Mouse (Mus musculus) monocyte, adult 5-6 weeks (primary cell): ENCODE data around the gene R3hdm2. TPM values are rescaled to one million over a fixed set of nuclear protein-coding genes. Genes with fewer than 3 reads are reported as not detected.

Experiments used
- ATAC-seq: fragments of 153-309, 156-312 bp; replicated peaks from 2 replicates; pipeline ENCODE4 v1.8.0; 2017; ENCODE audit warnings: mild to moderate bottlenecking; ENCODE audit not compliant: low TSS enrichment, insufficient number of reproducible peaks, severe bottlenecking, poor library complexity, low FRiP score
- total RNA-seq: library from RNA; stranded (forward); fragments of 200-1000, 200-491, 200-594 nt; gene quantifications from 3 replicates; pipeline ENCODE4 v1.2.3, GENCODE M21; 2017

The R3hdm2 gene
- total RNA-seq, 1 experiment from 2014 or later = 32.1 TPM

DNA sequence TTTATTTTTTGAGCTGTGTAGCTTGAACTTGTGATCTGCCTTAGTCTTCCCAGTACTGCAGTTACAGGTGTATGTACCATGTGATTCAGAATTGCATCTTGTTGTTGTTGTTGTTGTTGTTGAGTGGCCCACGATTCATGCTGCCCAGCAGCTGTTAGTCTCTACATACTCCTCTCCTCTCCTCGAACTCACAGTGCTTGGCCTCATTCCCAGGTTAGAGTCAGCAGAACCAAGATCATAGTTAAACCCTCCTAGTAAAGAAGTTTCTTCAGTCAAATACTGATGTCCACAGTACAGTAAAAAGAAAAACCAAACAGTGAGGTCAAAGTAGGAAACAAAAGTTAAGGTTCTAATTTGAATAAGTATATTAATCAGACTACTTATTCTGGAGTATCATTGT is 32.6 kb downstream of the R3hdm2 start:
- ATAC-seq = no peak

- no peak for ATAC-seq
These were observed 33.5 kb downstream of the R3hdm2 start for GRCm38 (mm10) chr10:127413585-127413984.

DNA sequence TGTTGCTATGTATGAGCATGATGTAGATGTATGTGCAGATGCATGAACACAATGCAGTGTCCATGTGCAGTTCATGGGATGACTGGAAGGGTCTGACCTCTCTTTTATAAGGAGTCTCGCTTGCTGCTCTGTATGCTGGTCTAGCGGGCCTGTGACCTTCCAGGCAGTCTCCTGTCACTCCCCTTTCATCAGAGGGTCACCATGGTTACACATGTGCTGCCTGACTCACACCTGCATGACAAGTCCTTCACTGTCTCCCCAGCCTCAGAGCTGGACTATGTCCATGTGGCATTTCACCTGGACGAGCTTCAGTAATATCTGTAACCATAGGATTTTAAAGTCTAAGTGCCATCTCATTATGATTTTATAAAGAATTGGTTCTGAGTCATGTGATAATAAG is 34.0 kb downstream of the R3hdm2 start:
- ATAC-seq = no peak

DNA sequence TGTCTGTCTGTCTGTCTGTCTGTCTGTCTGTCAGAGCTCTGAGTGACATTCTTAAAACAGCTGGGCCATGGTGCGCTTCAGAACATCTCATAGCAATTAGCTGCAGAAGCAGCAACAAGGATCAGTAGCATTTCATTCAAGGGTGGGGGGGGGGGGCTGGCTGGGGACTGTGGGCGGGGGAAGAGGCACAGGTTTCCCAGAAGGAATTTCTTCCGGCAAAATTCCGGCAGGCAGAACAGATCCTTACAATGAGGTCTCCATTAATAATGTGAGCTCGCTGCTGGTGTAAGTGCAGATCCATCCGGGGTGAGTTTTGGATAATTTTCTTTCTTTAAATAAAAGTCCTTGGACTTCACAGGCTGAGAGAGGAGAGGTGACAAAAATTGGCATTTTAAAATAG is 40.0 kb downstream of the R3hdm2 start:
- no peak for ATAC-seq

- ATAC-seq = no peak
These were observed 40.7 kb downstream of the R3hdm2 start for GRCm38 (mm10) chr10:127420676-127421353.

- no peak for ATAC-seq
These were observed 41.9 kb downstream of the R3hdm2 start for GRCm38 (mm10) chr10:127422047-127422446.

GRCm38 (mm10) chr10:127425794-127426193 is 45.7 kb downstream of the R3hdm2 start:
- ATAC-seq = 0 out of 2 replicates have a peak, but pooled peaks have one; percentile 27

- no peak for ATAC-seq
These were observed 46.5 kb downstream of the R3hdm2 start for GRCm38 (mm10) chr10:127426670-127427069.

- no peak for ATAC-seq
These were observed 47.0 kb downstream of the R3hdm2 start for GRCm38 (mm10) chr10:127427107-127427506.

DNA sequence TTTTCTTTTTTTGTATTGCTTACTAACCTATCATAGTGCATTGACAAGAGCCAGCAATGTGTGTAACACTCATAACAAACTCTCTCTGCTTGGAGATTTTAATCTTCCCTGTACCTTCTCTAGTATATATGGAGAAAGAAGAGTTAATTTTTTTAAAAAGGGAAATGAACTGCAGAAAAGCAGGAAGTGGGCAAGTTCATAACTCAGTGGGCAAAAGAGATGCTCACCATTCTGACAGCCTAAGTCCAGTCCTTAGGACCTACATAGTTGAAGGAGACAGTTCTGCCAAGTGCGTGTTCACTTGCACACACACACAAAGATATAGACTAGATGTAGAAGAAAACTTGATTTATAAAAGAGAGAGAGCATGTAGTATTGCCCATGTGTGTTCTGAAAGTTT is 47.9 kb downstream of the R3hdm2 start:
- no peak for ATAC-seq

GRCm38 (mm10) chr10:127429538-127429937 is 49.4 kb downstream of the R3hdm2 start:
- no peak for ATAC-seq

- no peak for ATAC-seq
These were observed 52.3 kb downstream of the R3hdm2 start for GRCm38 (mm10) chr10:127432466-127432865.

GRCm38 (mm10) chr10:127437354-127438113 is 57.4 kb downstream of the R3hdm2 start:
- ATAC-seq = no peak

DNA sequence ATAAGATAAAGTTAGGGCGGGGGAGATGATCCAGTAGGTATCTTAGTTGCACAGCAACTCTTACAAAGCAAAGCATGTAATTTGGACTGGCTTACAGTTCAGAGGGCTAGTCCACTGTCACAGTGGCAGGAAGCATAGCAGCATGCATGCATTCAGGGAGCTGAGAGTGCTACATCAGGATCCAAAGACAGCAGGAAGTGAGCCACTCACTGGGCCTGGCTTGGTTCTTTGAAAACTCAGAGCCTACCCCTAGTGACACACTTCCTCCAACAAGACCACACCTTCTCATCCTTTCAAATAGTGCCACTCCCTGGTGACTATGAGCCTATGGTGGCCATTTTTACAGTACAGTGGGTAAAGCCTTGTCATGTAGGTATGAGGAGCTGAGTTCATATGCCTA is 73.6 kb downstream of the R3hdm2 start:
- ATAC-seq = no peak

DNA sequence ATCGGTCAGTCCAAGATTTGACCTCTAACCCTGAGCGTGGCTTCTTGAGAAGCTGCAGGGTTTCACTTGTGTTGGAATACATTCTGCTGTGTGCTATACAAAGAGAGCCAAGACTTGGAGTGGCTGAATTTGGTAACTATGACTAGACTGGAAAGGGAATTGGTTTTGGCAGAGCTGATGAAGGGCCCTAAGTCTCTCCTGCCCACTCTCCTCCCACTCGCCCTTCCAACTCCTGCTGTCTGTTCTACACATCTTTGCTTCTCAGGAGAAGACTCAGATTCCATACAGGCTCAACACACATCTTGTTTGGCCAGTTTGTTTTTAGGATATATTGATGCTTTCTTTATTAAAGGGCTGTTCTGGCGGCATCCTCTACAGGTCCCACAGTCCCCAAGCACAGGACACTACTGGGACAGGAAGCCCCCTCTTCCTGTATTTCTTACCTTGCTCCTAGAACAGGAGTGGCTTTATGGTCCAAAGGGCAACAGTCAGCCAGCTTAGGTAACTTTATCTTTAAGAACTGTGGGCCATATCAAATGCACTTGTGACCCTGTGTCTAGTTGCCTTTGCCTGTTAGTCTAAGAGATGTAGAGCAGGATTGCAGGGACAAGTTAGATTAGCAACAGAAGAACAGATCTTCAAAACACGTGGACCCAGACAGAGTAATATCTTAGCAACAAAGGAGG is 82.4 kb downstream of the R3hdm2 start:
- ATAC-seq = no peak

GRCm38 (mm10) chr10:127471281-127471988 is 91.3 kb downstream of the R3hdm2 start:
- peak; percentile 54; the same call in 1 of the 2 replicates for ATAC-seq

DNA sequence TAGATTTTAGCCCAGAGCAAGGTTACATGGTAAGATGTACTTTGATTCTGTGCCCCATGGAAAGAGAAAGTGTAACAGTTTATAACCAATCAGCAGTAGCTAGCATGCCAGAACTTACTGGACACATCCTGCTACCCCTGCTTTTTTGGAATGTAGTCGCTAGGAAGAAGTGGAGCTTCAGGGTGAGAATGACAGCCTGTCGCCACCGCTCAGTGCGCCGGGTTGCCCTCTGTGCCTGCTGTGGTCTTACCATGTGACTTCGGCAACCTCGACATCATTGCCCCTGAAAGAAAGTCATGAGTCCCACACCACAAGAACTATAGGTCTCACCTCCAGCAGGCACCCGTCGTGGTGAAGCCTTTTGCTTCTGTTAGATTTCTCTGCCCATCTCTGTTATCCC is 92.6 kb downstream of the R3hdm2 start:
- ATAC-seq = no peak

DNA sequence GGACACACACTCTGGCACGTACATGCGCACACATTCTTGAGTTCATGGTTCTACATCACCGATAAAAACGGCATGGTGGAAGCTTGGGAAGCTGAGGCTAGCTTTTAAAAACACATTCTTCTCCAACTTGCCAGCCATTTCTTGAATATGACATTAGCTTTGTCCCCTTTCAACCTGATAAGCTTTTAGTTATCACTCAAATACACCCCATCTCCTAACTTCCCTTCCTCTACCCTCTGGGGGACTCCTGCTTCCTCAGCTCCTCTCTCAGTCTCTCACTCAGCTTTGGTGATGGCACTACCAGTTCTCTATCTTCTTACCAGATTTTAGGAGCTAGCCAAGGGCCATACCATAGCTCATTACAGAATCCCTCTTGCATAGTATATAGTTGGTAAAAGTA is 95.0 kb downstream of the R3hdm2 start:
- no peak for ATAC-seq

DNA sequence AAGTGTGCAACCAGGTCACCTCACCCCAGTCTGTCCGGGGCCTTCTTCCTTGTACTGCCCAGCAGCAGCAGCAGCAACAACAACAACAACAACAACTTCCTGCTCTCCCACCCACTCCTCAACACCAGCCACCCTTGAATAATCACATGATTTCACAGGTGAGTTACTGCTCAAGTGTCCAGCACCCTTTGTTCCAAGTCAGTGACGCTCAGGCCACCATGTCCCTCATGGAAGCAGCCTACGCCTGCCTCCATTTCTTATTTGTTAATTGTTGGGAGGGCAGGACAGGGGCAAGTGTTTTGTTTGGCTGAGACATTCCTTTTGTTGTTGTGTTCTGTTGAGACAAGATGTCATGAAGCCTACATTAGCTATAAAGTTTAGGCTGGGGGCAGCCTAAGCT is 96.4 kb downstream of the R3hdm2 start:
- ATAC-seq = no peak
